Mouse (Mus musculus) heart, postnatal 0 days (tissue): ENCODE results near the gene Rundc3a. TPM values are rescaled to one million over a fixed set of nuclear protein-coding genes. Genes with fewer than 3 reads are reported as not detected.

Experiments used
- ATAC-seq: fragments of 200-750 bp; cut with Nextera tagmentation; 2 replicates; pipeline ENCODE4 v1.8.0; 2017; ENCODE audit warnings: low read depth, moderate number of reproducible peaks, moderate library complexity; ENCODE audit not compliant: insufficient read depth
- DNase-seq: peaks from one replicate; pipeline ENCODE4 v3.0.0-alpha.2; 2016; ENCODE audit warnings: low spot score
- H3K27ac ChIP-seq: fragments of 300-500 bp; sonication (generic); 2 replicates; pipeline ENCODE4 v1.5.1; 2014; ENCODE audit warnings: low read depth, mild to moderate bottlenecking
- H3K27me3 ChIP-seq: fragments of 300-500 bp; sonication (generic); 2 replicates; pipeline ENCODE4 v1.6.1; 2014; ENCODE audit warnings: low read length, mixed read lengths; ENCODE audit not compliant: control insufficient read depth, insufficient read depth
- H3K36me3 ChIP-seq: fragments of 300-500 bp; sonication (generic); replicated peaks from 2 replicates; pipeline ENCODE4 v1.6.1; 2014; ENCODE audit warnings: low read length, mixed read lengths; ENCODE audit not compliant: control insufficient read depth, insufficient read depth
- H3K4me1 ChIP-seq: fragments of 300-500 bp; sonication (generic); 2 replicates; pipeline ENCODE4 v1.6.1; 2014; ENCODE audit warnings: antibody characterized with exemption; ENCODE audit not compliant: control insufficient read depth, insufficient read depth
- H3K4me2 ChIP-seq: fragments of 300-500 bp; sonication (generic); 2 replicates; pipeline ENCODE4 v1.6.1; 2014; ENCODE audit warnings: low read depth, mild to moderate bottlenecking, low read length, moderate library complexity
- H3K4me3 ChIP-seq: fragments of 300-500 bp; sonication (generic); 2 replicates; pipeline ENCODE4 v1.5.1; 2014; ENCODE audit warnings: low read depth, low read length
- H3K9ac ChIP-seq: fragments of 300-500 bp; sonication (generic); replicated peaks from 2 replicates; pipeline ENCODE4 v1.6.1; 2014; ENCODE audit warnings: low read depth, low read length, mixed read lengths
- H3K9me3 ChIP-seq: fragments of 300-500 bp; sonication (generic); replicated peaks from 2 replicates; pipeline ENCODE4 v1.6.1; 2016; ENCODE audit warnings: low read length; ENCODE audit not compliant: control insufficient read depth
- CTCF ChIP-seq: IDR thresholded peaks from 2 replicates; pipeline ENCODE4 v1.5.1; 2016; ENCODE audit warnings: antibody characterized with exemption, control low read depth, low read depth
- EP300 ChIP-seq: IDR thresholded peaks from 2 replicates; pipeline ENCODE4 v1.6.1; 2016; ENCODE audit warnings: antibody characterized with exemption, low read depth
- WGBS: fragments of 180-500 bp; shearing (Covaris S2); extraction: QIAGEN DNeasy Blood & Tissue Kit; methylation state at CpG from one replicate; pipeline ENCODE4 v1.1.7; 2014; 5-methylcytosine and 5-hydroxymethylcytosine counted together
- polyA plus RNA-seq: library from polyadenylated mRNA; unstranded; fragments of >200 nt; fragmentation: Nextera tagmentation; extraction: Ambion mirVana; gene quantifications from 2 replicates; pipeline ENCODE4 v1.2.1, GENCODE M21; 2015
- total RNA-seq: library from RNA; depleted of rRNA; stranded (reverse); fragments of >200 nt; gene quantifications from 2 replicates; pipeline ENCODE4 v1.2.3, GENCODE M21; 2014; ENCODE audit warnings: low replicate concordance

Gene Rundc3a
- total and polyA plus RNA-seq, 2 experiments from 2014 or later, result 0.74 to 12.5 TPM

DNA sequence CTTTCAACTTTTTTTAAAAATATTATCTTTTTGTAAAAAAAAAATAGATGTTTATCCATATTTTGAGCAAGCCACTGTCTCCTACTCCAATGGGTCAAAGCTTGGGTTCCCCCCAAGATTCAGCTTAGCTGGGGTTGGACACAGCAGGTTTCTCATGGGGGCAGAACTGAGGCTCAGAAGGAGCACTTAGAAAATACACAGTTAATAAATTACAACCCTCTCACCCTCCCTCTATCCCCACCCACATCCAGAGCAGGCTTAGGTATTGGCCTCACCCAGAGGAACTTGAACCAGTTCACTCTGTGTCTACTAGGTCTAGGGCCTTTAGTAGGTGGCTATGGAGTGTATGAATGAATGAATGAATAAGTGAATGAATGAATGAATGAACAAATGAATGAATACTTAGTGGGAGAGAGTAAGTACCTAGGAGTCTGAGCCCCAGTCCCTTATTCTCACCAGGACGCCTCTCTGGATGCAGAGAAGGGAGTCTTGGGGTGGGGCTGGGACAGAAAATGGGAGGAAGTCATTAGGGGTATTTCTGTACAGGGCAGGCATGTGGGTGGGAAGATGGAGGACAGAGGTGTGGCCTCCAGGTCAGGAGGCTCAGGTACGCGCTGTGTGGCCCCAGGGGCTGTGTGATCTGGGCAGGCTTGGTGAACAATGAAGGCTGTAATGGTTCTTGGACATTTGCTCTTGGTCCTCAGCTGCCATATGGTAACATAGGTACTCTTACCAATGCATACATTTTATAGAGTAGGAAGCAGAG lies 43.8 kb upstream of the Rundc3a start:
- H3K27me3 ChIP-seq, result peaks cover 17% of the 10 kb centered on the region; the same call in 1 of the 2 replicates
- H3K4me1 ChIP-seq, result no peaks in the 10 kb centered on the region
- no peaks in the 10 kb centered on the region for H3K9me3 ChIP-seq
- TF ChIP-seq CTCF, result no peak
- TF ChIP-seq EP300, result no peak
- H3K36me3 ChIP-seq, result no peaks in the 10 kb centered on the region
- DNase-seq (no peak), ATAC-seq (no peak)
- 91% methylated on average over 3 of the region's 3 CpGs for WGBS
- H3K27ac ChIP-seq, result no peak overlapping the region
- no peak overlapping the region for H3K9ac ChIP-seq
- H3K4me3 ChIP-seq, result no peak overlapping the region
- H3K4me2 ChIP-seq, result no peak overlapping the region

GRCm38 (mm10) chr11:102350416-102350815 lies 42.8 kb upstream of the Rundc3a start:
- Histone ChIP-seq H3K9ac (no peak overlapping the region), H3K27ac (no peak overlapping the region), H3K36me3 (no peaks in the 10 kb centered on the region), H3K9me3 (no peaks in the 10 kb centered on the region), H3K4me3 (no peak overlapping the region), H3K4me2 (no peak overlapping the region), H3K27me3 (peaks cover 17% of the 10 kb centered on the region; the same call in 1 of the 2 replicates), H3K4me1 (no peaks in the 10 kb centered on the region)
- no peak for DNase-seq
- TF ChIP-seq CTCF, result no peak
- TF ChIP-seq EP300, result no peak
- no peak for ATAC-seq
- WGBS, result 78% methylated on average over 4 of the region's 4 CpGs

GRCm38 (mm10) chr11:102350981-102351523 lies 42.2 kb upstream of the Rundc3a start:
- TF ChIP-seq EP300, result no peak
- TF ChIP-seq CTCF, result no peak
- H3K27me3 ChIP-seq, result peaks cover 17% of the 10 kb centered on the region; the same call in 1 of the 2 replicates
- H3K4me2 ChIP-seq, result no peak overlapping the region
- H3K9me3 ChIP-seq, result no peaks in the 10 kb centered on the region
- no peak overlapping the region for H3K9ac ChIP-seq
- no peak overlapping the region for H3K4me3 ChIP-seq
- 79% methylated on average over 17 of the region's 17 CpGs for WGBS
- DNase-seq, result no peak
- no peaks in the 10 kb centered on the region for H3K36me3 ChIP-seq
- ATAC-seq, result no peak
- H3K27ac ChIP-seq, result no peak overlapping the region
- H3K4me1 ChIP-seq, result no peaks in the 10 kb centered on the region

- peaks cover 27% of the 10 kb centered on the region for H3K27me3 ChIP-seq
- 35% methylated on average over 5 of the region's 5 CpGs for WGBS
- no peak overlapping the region for H3K4me3 ChIP-seq
- no peak overlapping the region for H3K27ac ChIP-seq
- ATAC-seq (no peak), DNase-seq (no peak)
- H3K9me3 ChIP-seq, result no peaks in the 10 kb centered on the region
- no peaks in the 10 kb centered on the region for H3K36me3 ChIP-seq
- no peaks in the 10 kb centered on the region for H3K4me1 ChIP-seq
- H3K9ac ChIP-seq, result no peak overlapping the region
- TF ChIP-seq EP300 (no peak), CTCF (no peak)
- H3K4me2 ChIP-seq, result no peak overlapping the region
Observed at GRCm38 (mm10) chr11:102352378-102352777, 40.8 kb upstream of the Rundc3a start.

- H3K4me3 ChIP-seq, result no peak overlapping the region
- peaks cover 32% of the 10 kb centered on the region for H3K27me3 ChIP-seq
- no peaks in the 10 kb centered on the region for H3K4me1 ChIP-seq
- no peak for DNase-seq
- no peak for TF ChIP-seq CTCF
- no peak for TF ChIP-seq EP300
- H3K9ac ChIP-seq, result no peak overlapping the region
- no peaks in the 10 kb centered on the region for H3K36me3 ChIP-seq
- ATAC-seq, result no peak
- H3K27ac ChIP-seq, result no peak overlapping the region
- 37% methylated on average over 8 of the region's 8 CpGs for WGBS
- no peaks in the 10 kb centered on the region for H3K9me3 ChIP-seq
- no peak overlapping the region for H3K4me2 ChIP-seq
Observed at GRCm38 (mm10) chr11:102353021-102353431, 40.2 kb upstream of the Rundc3a start.
